Mouse (Mus musculus): ENCODE results near the gene Hck. TPM values are rescaled to one million over a fixed set of nuclear protein-coding genes. Genes with fewer than 3 reads are reported as not detected.

Gene Hck
- total and polyA plus RNA-seq, 2 experiments from 2014 or later: 8.7 to 12.2 TPM

GRCm38 (mm10) chr2:153070762-153071490 is 37.3 kb upstream of the Hck start:
- H3K9ac ChIP-seq (replicated peaks; ENCODE audit: low read length): no peak overlapping the region
- ATAC-seq (no peak), DNase-seq (ENCODE audit: low spot score) (peak; percentile 59)
- no peaks in the 10 kb centered on the region for H3K9me3 ChIP-seq (ENCODE audit: low read length)
- H3K27me3 ChIP-seq (ENCODE audit: insufficient read depth, low read length): peaks cover 31% of the 10 kb centered on the region
- H3K27ac ChIP-seq: no peak overlapping the region
- H3K4me3 ChIP-seq (ENCODE audit: low read length): no peak overlapping the region
- WGBS: 11% methylated on average over 23 of the region's 23 CpGs
- peak overlapping the region; percentile 36; the same call in 1 of the 2 replicates for H3K4me2 ChIP-seq (ENCODE audit: low read depth, low read length)
- no peaks in the 10 kb centered on the region for H3K36me3 ChIP-seq (ENCODE audit: insufficient read depth, low read length)
- 0 out of 2 replicates have a peak, but pooled peaks cover 2% of the 10 kb centered on the region for H3K4me1 ChIP-seq (ENCODE audit: insufficient read depth, low read length)
- TF ChIP-seq CTCF (IDR thresholded peaks at IDR 0.05; ENCODE audit: low read depth): peak; percentile 60

DNA sequence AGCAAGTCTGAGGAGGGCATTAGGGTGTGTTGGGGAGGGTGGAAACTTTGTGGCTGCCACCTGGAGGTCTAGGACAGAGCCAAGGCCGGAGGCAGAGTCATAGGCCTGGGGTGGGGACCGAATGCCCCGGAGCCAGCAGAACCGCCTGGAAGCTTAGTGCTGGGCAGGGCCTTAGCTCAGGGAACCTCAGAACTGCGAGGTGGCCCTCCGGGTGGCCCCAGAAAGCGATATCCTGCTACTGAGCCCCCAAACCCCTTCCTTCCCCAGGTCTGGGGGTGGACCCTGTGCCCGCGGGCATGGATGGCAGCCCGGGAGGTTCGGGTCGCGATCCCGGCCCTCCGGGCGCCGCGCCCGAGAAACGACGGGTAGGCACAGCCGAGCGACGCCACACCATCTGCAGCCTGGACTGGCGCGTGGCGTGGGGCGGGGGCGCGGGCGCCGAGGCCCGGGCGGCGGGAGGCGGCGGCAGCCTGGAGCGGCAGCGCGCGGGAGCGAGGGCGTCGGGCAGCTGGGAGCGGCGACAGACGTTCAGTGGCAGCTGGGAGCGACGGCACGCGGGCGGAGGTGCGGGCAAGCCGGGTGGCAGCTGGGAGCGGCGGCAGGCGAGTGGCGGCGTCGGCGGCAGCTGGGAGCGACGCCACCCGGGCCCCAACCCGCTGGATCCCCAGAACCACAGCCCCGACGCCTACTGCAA is 36.6 kb upstream of the Hck start:
- ATAC-seq (peak; percentile 43), DNase-seq (ENCODE audit: low spot score) (peak; percentile 61)
- Histone ChIP-seq H3K4me3 (ENCODE audit: low read length) (peak overlapping the region; percentile 29), H3K27ac (no peak overlapping the region), H3K4me1 (ENCODE audit: insufficient read depth, low read length) (0 out of 2 replicates have a peak, but pooled peaks cover 2% of the 10 kb centered on the region), H3K9me3 (ENCODE audit: low read length) (no peaks in the 10 kb centered on the region), H3K9ac (replicated peaks; ENCODE audit: low read length) (peak overlapping the region; percentile 45), H3K36me3 (ENCODE audit: insufficient read depth, low read length) (no peaks in the 10 kb centered on the region), H3K27me3 (ENCODE audit: insufficient read depth, low read length) (peaks cover 31% of the 10 kb centered on the region), H3K4me2 (ENCODE audit: low read depth, low read length) (peak overlapping the region; percentile 51)
- no peak for TF ChIP-seq CTCF (IDR thresholded peaks at IDR 0.05; ENCODE audit: low read depth)
- 3% methylated on average over 66 of the region's 67 CpGs for WGBS

DNA sequence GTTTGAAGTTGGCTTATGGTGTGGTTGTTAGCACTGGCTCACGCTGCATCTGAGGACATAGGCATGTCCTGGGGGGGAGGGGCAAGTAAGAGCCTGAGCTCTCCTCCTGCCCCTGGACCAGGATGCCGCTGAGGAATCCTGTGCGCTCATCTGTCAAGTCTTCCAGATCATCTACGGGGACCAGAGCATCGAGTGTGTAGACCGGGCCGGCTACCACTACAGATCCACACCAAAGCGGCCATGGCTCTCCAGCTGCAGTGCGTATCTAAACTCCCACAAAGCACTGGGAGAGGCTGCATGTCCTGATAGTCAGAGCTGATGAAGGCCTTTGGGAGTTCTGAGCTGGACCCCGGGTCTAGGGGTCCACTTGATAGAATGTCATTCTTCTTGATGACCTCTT is 33.6 kb upstream of the Hck start:
- Histone ChIP-seq H3K27ac (no peak overlapping the region), H3K36me3 (ENCODE audit: insufficient read depth, low read length) (no peaks in the 10 kb centered on the region), H3K4me2 (ENCODE audit: low read depth, low read length) (no peak overlapping the region), H3K9me3 (ENCODE audit: low read length) (no peaks in the 10 kb centered on the region), H3K9ac (replicated peaks; ENCODE audit: low read length) (no peak overlapping the region), H3K4me1 (ENCODE audit: insufficient read depth, low read length) (0 out of 2 replicates have a peak, but pooled peaks cover 2% of the 10 kb centered on the region), H3K4me3 (ENCODE audit: low read length) (no peak overlapping the region), H3K27me3 (ENCODE audit: insufficient read depth, low read length) (peaks cover 30% of the 10 kb centered on the region)
- TF ChIP-seq CTCF (IDR thresholded peaks at IDR 0.05; ENCODE audit: low read depth): no peak
- DNase-seq (ENCODE audit: low spot score) (no peak), ATAC-seq (no peak)
- 86% methylated on average over 10 of the region's 10 CpGs for WGBS

DNA sequence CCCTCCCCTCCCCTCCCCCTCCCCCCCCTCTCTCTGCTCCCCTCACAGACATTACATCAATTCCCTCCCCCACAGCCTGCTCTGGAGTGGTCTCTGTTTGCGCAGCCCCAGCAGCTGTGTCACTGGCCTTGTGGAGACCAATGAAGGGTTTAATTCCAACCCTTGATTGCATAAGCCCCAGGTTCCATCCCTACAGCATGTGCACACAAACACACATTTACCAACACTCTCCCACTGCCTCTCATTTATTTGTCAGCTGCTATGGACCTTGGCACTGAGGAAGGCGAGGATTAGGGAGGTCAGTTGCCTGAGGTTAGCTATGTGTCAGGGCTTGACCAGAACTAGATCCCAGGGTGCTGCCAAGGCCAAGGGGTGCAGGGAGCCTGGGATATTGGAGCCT is 32.3 kb upstream of the Hck start:
- no peak overlapping the region for H3K9ac ChIP-seq (replicated peaks; ENCODE audit: low read length)
- peak; percentile 28 for DNase-seq (ENCODE audit: low spot score)
- H3K9me3 ChIP-seq (ENCODE audit: low read length): no peaks in the 10 kb centered on the region
- 53% methylated on average over 2 of the region's 2 CpGs for WGBS
- 0 out of 2 replicates have a peak, but pooled peaks cover 2% of the 10 kb centered on the region for H3K4me1 ChIP-seq (ENCODE audit: insufficient read depth, low read length)
- no peak for ATAC-seq
- H3K27me3 ChIP-seq (ENCODE audit: insufficient read depth, low read length): peaks cover 20% of the 10 kb centered on the region
- no peaks in the 10 kb centered on the region for H3K36me3 ChIP-seq (ENCODE audit: insufficient read depth, low read length)
- H3K4me3 ChIP-seq (ENCODE audit: low read length): no peak overlapping the region
- no peak overlapping the region for H3K4me2 ChIP-seq (ENCODE audit: low read depth, low read length)
- TF ChIP-seq CTCF (IDR thresholded peaks at IDR 0.05; ENCODE audit: low read depth): no peak
- no peak overlapping the region for H3K27ac ChIP-seq

GRCm38 (mm10) chr2:153080841-153081523 is 27.3 kb upstream of the Hck start:
- 36% methylated on average over 32 of the region's 32 CpGs for WGBS
- peak; percentile 96 for TF ChIP-seq CTCF (IDR thresholded peaks at IDR 0.05; ENCODE audit: low read depth)
- H3K9me3 ChIP-seq (ENCODE audit: low read length): no peaks in the 10 kb centered on the region
- H3K4me3 ChIP-seq (ENCODE audit: low read length): no peak overlapping the region
- no peak overlapping the region for H3K9ac ChIP-seq (replicated peaks; ENCODE audit: low read length)
- no peak overlapping the region for H3K4me2 ChIP-seq (ENCODE audit: low read depth, low read length)
- H3K36me3 ChIP-seq (ENCODE audit: insufficient read depth, low read length): no peaks in the 10 kb centered on the region
- ATAC-seq: no peak; the same call in 1 of the 2 replicates
- H3K27ac ChIP-seq: no peak overlapping the region
- H3K4me1 ChIP-seq (ENCODE audit: insufficient read depth, low read length): no peaks in the 10 kb centered on the region
- H3K27me3 ChIP-seq (ENCODE audit: insufficient read depth, low read length): no peaks in the 10 kb centered on the region
- DNase-seq (ENCODE audit: low spot score): peak; percentile 95

GRCm38 (mm10) chr2:153081866-153082265 is 26.4 kb upstream of the Hck start:
- Histone ChIP-seq H3K9me3 (ENCODE audit: low read length) (no peaks in the 10 kb centered on the region), H3K27me3 (ENCODE audit: insufficient read depth, low read length) (no peaks in the 10 kb centered on the region), H3K9ac (replicated peaks; ENCODE audit: low read length) (no peak overlapping the region), H3K4me2 (ENCODE audit: low read depth, low read length) (no peak overlapping the region), H3K4me3 (ENCODE audit: low read length) (no peak overlapping the region), H3K4me1 (ENCODE audit: insufficient read depth, low read length) (no peaks in the 10 kb centered on the region), H3K27ac (no peak overlapping the region), H3K36me3 (ENCODE audit: insufficient read depth, low read length) (no peaks in the 10 kb centered on the region)
- TF ChIP-seq CTCF (IDR thresholded peaks at IDR 0.05; ENCODE audit: low read depth): no peak
- DNase-seq (ENCODE audit: low spot score): no peak
- ATAC-seq: no peak
- WGBS: 78% methylated on average over 6 of the region's 6 CpGs

Measured in hindbrain, postnatal 0 days (tissue).